Mouse (Mus musculus) neutrophil, adult 5-6 weeks (primary cell): ENCODE measurements around the gene Nup214. TPM values are rescaled to one million over a fixed set of nuclear protein-coding genes. Genes with fewer than 3 reads are reported as not detected.

ENCODE experiments used
- ATAC-seq: fragments of 151-379, 151-347 bp; 2 replicates; pipeline ENCODE4 v1.8.0; 2017; ENCODE audit warnings: mild to moderate bottlenecking, moderate TSS enrichment; ENCODE audit not compliant: insufficient number of reproducible peaks, poor library complexity, low FRiP score, severe bottlenecking; ENCODE audit errors: extremely low read depth
- total RNA-seq: library from RNA; stranded (forward); fragments of 200-1000 nt; gene quantifications from 2 replicates; pipeline ENCODE4 v1.2.3, GENCODE M21; 2017

Gene Nup214
- total RNA-seq, 1 experiment from 2014 or later: 50.9 TPM

DNA sequence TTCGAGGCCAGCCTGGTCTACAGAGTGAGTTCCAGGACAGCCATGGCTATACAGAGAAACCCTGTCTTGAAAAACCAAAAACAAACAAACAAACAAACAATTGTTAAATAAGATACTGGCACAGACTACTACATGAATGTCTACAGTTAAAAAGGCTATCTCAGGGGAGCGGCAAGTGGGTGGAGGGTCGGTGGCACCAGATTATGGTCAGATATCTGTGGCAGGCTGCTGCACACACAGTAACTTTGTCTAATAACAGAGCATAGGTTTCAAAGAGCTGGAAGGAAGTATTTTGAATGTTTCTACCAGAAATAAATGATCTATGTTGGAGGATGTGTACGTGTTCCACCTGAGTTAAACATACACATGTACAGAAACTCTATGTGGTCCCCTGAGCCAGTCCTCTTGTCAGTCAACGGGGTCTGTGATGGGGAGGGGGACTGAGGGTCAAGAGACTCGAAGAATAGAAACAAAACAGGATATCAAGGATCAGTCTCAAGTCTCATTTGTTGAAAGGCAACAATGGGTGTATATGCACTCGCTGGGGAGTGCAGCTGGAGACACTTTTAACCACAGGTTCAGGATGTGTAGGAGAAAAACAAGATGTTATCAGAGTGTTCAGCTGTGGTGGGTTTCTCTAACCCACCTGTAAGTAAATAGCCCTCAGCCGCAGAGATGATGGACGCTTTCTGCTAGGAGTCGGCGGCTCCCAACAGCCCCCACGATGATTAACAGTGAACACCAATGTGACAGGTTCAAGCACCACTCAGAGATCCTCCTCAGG is 87.7 kb downstream of the Nup214 start:
- ATAC-seq: no peak

DNA sequence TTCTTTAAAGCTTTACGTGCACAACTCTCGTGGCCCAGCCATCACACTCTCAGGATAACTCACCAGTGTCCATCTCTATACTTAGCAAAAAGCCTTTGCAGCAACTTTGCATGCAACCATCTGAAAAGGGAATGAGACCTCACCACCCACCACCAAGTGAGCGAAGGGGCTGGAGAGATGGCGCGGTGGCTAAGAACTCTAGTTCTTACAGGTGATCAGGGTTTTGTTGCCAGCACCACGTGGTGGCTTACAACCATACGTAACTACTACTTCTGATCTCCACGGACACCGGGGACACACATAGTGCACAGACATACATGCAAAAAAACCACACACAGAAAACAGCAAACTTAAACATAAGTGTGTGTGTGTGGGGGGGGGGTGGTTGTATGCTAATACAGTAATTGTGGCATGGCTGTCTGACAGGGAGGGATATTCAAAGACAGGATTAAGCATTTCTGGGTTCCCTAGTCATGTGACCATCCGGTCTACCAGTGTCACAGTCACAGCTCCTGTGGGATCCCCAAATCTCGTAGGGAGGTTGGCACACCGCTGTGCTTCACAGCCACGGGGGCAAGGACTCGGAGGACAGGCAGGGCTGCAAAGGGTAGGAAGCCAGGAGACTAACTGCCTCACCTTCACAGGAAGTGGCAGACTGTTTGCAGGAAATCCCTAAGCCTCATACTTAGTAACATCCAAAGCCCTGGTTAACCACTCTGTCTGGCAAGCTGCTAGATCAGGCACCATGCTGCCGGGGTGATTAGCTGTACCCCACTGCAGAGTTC is 88.6 kb downstream of the Nup214 start:
- peak; percentile 27; the same call in 1 of the 2 replicates for ATAC-seq

DNA sequence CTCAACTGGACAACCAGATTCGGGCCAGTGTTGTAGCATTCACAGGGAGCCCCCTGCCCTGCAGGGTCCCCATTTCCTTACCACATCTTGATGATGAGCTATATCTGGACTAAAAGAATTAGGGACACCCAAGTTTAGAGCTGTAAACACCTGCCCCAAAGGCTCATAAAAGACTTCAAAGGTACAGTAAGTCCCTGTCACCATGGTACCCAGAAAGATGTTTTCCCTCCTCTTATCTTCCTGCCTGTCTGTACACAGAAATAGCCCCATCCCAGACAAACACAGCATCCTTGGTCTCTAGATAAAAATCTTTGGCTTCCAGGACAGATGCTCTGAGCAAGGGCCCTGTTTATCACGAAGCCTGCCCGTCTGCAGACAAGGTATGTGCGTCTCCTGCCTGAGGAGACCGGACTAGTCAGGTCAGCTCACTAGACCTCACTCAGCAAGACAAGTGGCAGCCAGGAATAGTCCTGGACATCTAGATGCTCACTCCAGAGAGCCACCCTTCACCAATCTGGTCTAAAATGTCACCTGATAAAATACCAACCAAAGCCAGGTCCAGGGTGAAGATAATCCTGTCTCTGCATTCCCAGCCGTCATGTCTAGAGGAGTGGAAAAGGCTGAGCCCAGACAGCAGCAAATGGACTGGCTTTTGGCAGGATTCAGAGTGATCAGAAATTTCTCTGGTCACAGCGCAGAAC is 89.4 kb downstream of the Nup214 start:
- no peak for ATAC-seq

DNA sequence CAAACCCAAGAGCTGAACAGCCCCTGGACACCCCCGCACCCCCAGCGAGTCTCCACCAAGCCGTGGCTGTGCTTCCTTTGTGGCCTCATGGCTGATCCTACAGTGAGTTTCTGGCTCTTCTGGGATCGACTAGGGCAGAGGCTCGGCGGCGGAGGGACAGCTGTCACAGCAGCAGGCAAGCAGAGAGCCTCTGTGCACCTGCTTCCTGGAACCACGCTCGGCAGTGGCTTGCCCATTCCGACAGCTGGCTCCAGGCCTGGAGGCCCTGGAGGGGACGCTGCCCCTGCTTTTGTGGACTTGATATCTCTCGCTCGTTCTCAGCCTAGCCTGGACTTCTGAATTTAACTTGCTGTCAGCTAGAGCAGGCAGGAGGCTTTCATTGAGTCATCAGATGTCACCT is 90.7 kb downstream of the Nup214 start:
- ATAC-seq: no peak

DNA sequence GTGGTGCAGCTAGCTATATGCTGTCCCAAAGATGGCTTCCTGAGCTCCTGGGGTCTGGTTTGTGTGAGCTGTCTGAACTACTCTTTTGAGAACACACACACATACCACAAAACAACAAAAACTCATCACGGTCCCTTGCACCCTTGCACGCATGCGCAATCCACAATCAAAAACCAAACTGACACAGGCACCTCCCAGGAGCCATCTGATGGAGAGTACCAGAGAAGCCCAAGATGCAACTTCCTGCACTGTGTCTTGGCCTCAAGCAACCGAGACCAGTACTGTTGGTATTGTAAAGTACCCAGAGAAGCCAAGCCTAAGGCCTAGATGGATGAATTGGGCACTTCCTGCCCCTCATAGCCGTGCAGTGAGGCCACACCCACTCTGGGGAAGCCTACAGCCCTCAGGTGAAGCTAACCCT is 91.1 kb downstream of the Nup214 start:
- peak; percentile 34 for ATAC-seq

DNA sequence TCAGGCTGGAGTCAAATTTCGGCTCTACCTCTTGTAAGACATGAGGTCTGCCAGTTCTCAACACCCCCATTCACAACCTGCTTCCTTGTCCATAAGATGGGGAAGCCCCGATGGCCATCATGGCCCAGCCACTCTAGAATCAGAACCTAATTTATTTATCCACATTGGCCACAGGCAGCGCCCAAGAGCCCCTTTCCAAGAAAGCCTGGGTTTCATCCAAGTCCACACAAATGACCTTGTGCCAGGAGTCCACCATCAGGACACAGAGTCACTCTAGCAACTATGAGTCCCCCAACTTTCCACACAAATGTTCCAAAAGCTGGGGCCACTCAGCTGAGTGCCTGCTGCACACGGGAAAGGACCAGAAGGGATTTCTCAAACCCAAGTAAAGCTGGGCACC is 91.8 kb downstream of the Nup214 start:
- ATAC-seq: no peak

DNA sequence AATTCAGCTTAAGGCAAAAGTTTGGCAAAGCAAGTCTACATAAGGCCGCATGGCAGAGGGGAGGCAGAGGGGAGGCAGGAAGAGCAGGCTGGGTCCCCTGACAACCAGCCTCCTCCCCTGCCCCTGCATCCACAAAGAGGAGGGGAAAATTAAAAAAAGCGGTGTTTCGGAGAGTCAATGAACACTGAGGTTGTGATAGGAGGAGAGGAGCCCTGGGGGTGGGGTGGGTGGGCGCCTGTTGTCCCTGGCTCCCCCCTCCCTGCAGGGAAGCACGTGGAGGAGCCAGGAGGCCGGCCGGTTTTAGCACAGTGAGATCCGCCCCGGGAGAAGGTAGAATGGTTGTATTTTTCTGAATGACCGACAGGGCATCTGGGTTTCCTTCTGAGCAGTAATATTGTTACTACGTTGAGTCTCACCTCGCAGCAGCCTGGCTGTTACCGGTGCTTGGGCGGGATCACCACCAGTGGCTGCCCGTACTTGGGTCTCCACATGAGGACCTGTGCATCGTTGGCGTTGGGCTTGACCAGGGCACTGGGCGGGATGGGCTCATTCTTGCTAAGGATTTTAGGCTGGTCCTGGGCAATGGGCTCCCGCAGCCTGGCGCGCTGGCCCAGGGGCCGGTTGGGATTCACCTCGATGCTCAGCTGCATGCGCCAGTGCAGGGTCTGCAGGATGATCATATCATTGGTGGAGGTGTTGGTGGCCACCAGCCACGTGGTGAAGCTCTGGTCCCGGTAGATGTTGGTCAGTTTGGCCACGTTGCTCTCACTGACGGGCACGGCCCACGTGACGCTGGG is 94.8 kb downstream of the Nup214 start:
- ATAC-seq: no peak

DNA sequence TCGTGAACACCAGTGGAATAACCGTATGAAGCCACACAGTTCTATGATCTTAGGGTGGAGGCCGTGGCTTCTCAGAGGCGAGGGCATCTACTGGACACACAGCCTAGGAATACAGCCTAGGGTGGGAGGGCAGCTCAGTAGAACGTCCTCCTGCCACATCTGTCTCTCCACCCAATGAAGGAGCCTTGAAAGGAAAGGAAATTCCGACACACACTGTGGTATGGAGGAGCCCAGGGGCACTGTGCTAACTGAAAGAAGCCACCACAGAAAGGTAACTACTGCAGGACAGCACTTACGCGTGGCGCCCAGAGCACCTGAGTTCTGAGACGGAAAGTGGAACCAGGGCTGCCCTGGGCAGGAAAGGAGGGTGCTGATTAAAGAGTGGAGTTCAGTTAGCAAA is 96.5 kb downstream of the Nup214 start:
- no peak for ATAC-seq

DNA sequence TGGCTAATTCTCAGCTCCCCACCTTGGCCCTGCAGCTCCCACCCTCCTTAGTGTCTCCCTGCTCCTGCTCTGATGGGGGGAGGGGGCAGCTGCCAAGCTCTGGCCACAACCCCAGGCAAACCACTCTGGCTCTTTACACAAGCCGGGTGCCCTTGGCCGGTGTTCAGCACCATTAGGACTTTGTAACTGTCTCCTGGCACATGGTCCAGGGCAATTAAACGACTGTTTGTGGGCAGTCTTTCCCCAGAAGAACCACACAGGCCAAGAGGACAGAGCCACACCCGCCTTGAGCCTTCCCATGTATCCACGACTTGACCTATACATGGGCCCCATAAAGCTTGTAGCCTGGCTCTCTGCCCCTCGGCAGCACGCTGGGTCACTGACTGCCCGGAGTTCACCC is 100.2 kb downstream of the Nup214 start:
- no peak for ATAC-seq

DNA sequence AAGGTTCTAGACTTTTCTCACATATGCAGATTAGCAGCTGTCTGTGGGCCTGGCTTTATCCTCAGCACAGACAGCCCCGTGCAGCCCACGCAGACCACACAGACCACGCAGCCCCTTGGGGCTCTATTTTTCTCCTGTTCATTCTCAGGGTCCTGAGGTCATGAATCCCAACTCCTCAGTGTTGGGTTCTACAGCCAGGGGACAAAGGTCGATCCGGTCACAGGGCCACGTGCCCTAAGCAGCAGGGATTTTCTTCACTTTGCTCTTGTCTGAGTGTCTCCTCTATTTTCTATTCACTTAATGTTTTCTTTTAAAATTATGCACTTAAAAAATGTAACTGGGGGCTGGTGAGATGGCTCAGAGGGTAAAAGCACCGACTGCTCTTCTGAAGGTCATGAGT is 101.1 kb downstream of the Nup214 start:
- ATAC-seq: no peak

DNA sequence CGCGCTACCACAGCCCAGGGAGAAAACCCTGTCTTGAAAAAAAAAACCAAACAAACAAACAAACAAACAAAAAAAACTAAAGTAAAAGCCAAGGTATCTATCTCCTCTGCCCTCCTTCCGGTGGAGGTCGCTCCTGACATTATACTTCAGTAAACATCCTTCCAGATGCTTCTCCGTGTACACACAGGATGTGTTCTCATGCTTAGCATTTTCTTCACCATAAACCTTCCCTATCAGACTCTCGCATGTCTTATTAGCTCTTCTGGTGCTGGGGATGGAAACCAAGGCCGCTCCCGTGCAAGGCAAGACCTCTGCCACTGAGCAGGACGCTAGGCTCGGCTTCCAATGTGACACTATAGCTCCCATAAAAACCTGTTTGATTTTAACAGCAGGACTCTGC is 103.5 kb downstream of the Nup214 start:
- no peak for ATAC-seq

DNA sequence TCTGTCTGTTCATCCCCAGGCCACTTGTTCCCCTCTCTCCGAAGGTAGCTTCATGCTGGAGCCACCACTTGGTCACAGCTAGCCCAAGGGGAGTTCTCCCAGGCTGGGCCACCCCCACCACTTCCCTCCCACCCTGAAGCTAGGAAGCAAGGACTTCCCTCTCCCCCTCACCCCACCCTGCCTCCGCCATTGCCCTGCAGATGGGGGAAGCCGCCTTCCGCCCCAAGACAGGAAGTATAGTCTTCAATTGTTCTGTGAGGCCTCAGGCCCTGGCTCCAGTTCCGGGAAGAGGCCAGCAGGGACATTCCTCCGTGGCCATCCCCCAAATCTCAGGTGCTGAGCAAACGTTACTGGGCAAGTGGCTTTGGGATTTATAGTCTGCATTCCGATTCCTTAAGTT is 104.3 kb downstream of the Nup214 start:
- ATAC-seq: no peak

DNA sequence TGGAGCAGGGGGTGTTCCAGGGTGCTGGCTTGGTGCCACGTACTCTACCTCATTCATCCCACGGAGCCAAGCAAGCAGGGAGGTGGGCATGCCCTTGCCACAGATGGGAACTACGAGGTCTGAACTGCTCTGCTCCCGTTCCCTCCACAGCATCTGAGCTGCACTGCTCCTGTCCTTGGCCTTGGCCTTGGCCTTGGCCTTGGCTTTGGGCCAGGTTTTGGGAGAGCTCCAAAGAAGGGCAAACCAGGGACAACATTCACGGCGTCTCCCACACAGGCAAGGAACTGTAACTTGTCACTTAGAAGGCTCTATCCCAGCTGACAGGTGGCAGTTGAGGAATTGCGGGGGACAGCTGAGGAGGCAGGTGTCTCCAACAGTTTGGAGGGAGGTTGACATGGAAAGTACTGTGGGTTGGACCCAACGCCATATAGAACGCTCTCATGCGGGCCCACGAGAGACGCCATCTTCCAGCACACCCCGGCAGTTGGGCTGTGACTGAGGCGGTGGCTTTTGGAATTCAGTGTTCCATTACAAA is 105.0 kb downstream of the Nup214 start:
- no peak for ATAC-seq

DNA sequence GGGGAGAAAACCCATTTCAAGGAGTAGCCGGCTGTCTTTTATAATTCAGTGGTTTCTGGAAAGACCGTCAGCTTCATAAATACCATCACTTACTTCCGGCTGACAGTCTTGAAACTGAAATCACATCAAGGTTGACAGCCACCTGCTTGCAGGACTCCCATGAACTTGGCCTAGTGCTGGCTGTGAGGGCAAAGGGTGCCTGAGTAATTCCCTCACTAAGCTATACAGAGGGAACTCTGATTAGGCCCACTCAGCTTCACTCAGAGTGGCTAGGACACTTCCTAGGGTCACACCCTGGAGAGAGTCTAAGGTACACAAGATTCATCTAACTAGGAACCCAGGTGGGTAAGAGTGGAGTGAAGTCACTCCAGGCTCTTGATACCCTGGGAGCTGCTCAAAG is 106.4 kb downstream of the Nup214 start:
- ATAC-seq: no peak

DNA sequence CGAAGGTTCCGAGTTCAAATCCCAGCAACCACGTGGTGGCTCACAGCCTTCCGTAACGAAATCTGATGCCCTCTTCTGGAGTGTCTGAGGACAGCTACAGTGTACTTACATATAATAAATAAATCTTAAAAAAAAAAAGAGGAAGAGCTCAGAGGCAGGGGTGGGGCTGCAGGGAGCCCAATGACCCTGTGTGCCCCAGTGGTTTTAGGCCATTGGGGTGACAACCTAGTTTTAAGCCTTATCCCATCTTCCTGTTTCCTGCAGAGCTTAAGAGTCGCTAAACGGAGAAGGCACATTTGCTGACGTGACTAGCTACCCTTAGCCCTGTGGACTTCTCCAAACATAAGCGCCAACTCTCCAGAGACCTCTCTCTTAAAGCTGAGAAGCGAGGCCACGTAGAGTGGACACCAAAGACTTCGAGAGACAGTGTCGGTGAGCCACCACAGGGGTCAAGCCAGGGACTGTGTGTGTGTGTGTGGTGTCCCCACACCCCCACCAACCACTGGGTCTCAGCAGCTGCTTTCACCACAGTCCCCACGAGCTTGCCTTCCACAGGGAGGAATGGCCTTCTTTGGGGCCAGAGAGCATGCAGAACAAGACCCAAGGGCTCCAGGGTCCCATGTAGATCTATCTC is 107.2 kb downstream of the Nup214 start:
- no peak for ATAC-seq

DNA sequence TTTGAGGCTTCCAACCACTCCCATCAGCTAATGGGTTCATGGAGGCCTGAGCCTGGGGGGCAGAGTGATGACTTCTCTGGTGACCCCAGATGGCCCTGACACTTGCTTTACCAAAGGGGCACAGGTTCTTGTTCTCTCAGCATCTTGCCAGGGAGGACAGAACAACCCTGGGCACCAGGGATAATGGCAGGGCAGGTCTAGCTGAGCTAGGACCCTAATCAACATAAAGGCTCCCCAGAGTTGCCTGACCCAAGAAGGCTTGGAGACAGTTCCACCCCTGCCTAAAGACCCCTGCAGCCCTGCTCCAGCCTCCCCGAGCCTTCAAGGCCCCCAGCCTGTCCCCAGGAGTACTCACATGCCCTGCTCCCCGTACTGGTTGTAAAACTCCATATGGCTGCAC is 108.0 kb downstream of the Nup214 start:
- ATAC-seq: no peak

DNA sequence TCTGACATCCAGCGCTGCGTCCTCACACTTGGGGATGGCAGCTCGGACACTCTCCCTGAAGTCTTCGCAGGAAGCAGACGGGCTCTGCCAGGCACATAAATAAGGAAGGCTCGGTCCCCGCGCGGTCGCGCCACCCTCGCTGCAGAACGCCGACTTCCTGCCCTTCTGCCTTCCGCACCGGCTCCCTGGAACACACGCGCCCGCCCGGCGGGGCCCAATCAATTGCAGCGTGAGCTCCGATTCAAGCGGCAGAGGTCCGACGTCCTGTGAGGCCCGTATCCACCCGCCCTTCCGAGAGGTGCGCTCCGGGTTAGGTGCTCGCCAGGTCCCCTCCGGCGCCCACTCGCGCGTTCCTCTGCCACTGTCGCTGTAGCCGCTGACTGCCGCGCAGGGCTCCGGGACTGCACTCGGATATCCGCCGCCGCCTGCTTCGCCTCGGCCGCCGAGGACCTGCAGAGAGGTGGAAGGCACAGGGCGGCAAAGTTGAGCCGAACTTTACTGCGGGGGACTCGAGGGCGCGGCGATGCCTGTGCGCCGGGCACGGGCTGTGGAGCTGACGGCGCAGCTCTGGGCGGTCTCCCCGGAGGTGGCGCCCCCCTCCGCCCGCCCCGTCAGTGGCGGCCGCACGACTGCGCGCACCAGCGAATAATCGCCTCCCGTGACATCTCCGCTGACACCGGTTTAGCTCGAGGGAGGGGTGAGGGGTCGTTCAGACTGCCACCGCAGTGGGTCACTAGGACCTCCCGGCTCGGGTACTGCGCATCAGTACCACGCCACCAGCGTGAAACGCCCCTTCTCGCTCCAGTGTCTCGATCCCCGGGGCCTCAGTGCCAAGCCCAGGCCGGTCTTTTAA is 109.1 kb downstream of the Nup214 start:
- 0 out of 2 replicates have a peak, but pooled peaks have one; percentile 3 for ATAC-seq
